Mouse (Mus musculus) ovary, postnatal 36 days (tissue): Measurements from ENCODE around the gene Ttc1.

Experiments used
- DNase-seq: peaks from one replicate; pipeline ENCODE4 v3.0.0; 2022; ENCODE audit warnings: low spot score, mixed read lengths

Gene Ttc1

DNA sequence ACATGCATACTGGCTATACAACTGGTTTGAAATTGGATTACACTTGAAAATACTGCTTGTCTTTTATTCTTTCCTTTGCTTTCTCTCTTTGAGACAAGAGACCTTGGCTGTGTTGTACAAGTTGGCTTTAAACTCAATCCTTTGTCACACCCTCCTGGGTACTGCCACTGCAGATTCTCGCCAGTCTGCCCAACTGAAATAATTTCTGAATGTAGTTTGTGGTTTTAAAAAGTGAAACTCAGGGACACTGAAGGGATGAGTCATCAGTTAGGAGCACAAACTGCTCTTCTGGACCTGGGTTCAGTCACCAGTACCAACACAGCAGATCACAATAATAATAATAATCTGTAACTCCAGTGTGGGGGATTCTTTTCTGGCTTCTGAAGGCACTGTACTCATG, 44.3 kb downstream of the Ttc1 start:
- no peak for DNase-seq

DNA sequence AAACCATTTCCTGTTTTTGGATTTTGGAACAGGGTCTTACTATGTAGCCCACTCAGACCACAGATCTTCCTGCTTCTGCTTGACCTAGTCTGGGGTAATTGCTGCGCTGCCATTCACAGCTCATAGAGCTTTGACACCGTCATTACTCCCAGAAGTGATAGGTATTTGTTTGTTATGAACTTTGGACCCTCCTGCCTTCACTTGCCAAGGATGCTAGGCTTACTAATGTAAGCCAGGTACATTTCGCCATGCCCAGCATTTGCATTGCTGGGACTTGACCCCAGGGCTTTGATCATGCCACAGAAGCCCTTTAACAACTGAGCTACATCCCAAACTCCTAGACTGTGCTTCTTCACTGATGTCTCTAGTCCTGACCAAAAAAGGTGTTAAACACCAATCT, 47.5 kb downstream of the Ttc1 start:
- DNase-seq: no peak

DNA sequence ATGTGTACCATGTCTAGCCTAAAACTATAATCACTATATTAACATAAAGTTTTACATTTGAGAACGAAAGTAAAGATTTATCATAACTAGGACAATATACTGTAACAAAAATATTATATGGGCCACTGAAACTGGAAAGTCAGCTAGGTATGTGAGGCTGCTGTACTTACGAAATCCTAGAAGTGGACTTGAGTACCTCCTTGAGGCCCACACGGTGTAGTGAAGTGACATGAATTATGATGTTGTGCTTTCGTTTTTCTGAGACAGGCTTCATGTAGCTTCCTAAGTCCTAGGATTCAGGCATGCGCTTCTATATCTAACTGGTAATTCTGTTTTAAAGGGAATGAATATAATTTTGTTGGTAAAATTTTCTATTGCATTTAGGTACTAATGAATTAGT, 49.2 kb downstream of the Ttc1 start:
- DNase-seq: no peak

DNA sequence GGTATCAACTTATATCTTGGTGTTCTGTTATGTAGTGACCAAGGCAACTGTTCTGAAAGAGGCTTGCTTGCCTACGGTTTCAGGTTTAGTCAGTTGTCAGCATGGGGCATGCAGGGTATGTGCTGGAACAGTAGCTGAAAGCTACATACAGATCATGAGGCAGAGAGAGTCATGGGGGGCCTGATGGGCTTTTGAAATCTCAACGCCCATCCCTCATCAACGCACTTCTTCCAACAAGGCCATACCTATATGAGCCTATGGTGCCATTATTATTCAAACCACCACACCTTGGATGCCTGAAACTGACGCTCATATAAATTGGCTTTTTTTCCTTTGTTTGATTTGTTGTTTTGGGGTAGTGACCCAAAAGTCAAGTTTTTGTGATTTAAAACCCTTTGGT, 51.2 kb downstream of the Ttc1 start:
- DNase-seq: no peak

DNA sequence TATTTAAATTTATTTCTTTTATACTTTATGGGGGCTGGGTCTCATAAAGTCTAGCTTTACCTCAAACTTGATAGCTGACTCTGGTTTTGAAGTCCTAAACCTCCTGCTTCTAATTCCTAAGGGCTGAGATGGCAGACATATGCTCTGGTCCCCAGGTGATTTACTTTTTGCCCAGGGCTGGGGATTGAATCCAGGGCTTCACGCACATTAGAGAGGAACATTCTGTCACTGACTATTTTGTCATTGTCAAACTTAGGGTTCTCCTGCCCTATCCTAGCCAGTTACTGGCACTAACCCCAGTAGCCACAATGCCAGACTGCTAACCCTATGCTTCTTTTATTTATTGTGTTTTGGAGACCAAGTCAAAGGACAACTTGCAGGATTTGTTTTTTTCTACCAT, 59.0 kb downstream of the Ttc1 start:
- no peak for DNase-seq

DNA sequence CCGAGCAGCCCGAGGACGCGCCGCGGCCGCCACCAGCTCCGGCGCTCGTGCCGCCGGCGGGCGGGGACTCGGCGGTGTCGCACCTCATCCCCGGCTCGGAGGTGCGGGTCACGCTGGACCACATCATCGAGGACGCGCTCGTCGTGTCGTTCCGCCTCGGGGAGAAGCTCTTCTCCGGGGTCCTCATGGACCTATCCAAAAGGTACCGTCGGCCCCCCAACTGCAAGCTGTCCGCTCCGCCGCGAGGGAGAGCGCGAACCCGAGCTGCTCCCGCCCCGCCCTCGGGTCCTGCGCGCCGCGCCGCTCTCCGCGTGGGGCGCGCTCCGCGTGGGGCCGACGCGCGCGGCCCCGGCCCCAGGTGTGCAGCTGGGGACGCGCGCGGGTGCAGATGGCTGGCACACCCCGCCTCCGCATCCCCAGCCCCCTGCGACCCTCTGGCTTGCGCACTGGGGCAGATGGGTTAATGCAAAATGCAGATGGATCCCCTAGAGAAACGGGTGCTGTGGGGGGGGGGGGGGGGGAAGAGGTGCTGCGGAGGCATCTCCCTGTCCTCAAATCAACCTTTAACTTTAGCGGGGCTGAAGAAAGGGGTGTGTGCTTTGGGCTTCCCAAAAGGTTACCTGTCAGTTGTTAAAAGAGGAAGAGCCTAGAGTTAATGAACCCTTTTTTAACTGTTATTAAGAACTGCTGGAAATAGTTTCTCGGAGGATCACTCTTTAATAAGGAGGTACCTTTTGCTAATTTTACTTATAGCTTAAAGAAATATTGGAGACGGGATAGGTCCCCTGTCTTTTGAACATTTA, 65.2 kb downstream of the Ttc1 start:
- peak; percentile 58 for DNase-seq

DNA sequence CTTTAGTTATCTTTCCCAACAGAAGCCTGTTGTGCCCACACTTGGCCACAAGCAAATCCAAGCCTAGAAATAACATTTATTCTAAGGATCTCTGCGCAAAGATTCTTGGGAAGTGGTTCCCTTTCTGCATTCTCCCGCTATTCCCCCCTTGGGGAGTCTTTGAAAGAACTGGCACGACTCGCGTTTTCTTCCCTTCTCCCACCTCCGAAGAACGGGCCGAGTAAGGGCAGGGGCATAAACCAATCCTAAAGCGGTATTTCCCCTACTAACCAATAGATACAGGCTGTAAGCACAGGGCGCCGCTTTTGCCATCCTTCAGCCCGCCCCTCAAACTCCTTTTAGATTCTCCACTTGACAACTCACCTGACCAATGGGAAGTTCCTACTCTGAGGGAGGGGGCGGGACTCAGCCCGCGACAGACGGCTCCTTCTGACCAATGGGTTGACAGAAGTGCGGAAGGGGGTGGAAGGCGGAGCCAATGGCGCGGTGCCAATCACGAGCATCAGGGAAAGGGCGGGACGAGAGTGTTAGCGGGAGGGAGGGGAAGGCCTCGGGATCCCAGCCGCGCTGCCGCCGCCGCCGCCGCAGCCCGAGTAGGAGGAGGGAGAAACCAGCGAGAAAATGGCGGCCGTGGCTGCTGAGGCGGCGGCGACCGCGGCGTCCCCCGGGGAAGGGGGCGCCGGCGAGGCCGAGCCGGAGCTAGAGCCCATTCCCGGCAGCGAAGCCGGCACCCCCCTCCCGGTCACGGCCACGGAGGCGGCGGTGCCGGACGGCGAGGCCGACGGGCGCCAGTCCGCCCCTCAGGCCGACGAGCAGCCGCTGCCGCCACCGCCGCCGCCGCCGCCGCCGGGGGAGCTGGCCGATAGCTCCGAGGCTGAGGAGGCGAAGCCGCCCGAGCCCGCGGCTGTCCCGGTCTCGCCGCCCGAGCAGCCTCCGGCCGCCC, 66.1 kb downstream of the Ttc1 start, which contains the start of gene Pwwp2a:
TSS of gene Pwwp2a (plus strand) at position 527 of the 943 bp plus-strand sequence.
- peak; percentile 99 for DNase-seq
